Mouse (Mus musculus) CH12.LX (cell line): ENCODE measurements at regions not wholly inside any gene's neighbourhood (a gene's known extent, or its start where the extent isn't known, plus 50 kb on each side); places are given as distances from the start of the nearest gene placed in this dataset.

ENCODE experiments used
- DNase-seq: peaks from one replicate; pipeline ENCODE4 v3.0.0-alpha.2; 2013; ENCODE audit errors: extremely low read depth
- H3K27ac ChIP-seq: 2 replicates; pipeline ENCODE4 v1.5.1; 2012; ENCODE audit warnings: low read depth, mild to moderate bottlenecking, control low read depth, moderate library complexity; ENCODE audit not compliant: insufficient read depth
- H3K27me3 ChIP-seq: replicated peaks from 2 replicates; pipeline ENCODE3; 2012; ENCODE audit warnings: inconsistent platforms
- H3K36me3 ChIP-seq, 2 experiments: replicated peaks in 1 of 2; 2 replicates each; pipeline versions ENCODE3 to v1.6.1; 2012; ENCODE audit warnings: inconsistent platforms in 1 of 2, low read length in 1 of 2, mild to moderate bottlenecking in 1 of 2, mixed read lengths in 1 of 2, moderate library complexity in 1 of 2; ENCODE audit not compliant: control insufficient read depth in 1 of 2, insufficient read depth in 1 of 2
- H3K4me1 ChIP-seq, 2 experiments: 2 replicates each; pipeline ENCODE4 v1.6.1; 2012; ENCODE audit warnings: inconsistent platforms in 1 of 2, moderate library complexity in 1 of 2; ENCODE audit not compliant: insufficient read depth in 2 of 2, control insufficient read depth in 1 of 2
- H3K4me2 ChIP-seq: 2 replicates; pipeline ENCODE4 v1.6.1; 2012; ENCODE audit warnings: low read depth, mild to moderate bottlenecking, control low read depth; ENCODE audit not compliant: poor library complexity, insufficient read depth, severe bottlenecking
- H3K4me3 ChIP-seq, 3 experiments: fragments of 150-350 bp in 1 of 3; sonication (generic) in 1 of 3; replicated peaks in 1 of 3; 2 replicates each; pipeline versions ENCODE3 to v1.5.1; 2011 to 2012; ENCODE audit warnings: low read depth in 2 of 3, low read length in 2 of 3, mild to moderate bottlenecking in 2 of 3, moderate library complexity in 2 of 3, control low read depth in 1 of 3, improper control_type of control experiment in 1 of 3, inconsistent platforms in 1 of 3, mixed read lengths in 1 of 3; ENCODE audit not compliant: poor library complexity in 1 of 3
- H3K79me2 ChIP-seq: replicated peaks from 2 replicates; pipeline ENCODE4 v1.6.1; 2012; ENCODE audit warnings: mild to moderate bottlenecking, moderate library complexity; ENCODE audit not compliant: control insufficient read depth, poor library complexity, insufficient read depth, severe bottlenecking; ENCODE audit errors: extremely low read depth
- H3K9ac ChIP-seq: 2 replicates; pipeline ENCODE4 v1.6.1; 2012; ENCODE audit warnings: low read depth, mild to moderate bottlenecking, control low read depth, moderate library complexity; ENCODE audit not compliant: insufficient read depth
- H3K9me3 ChIP-seq: replicated peaks from 2 replicates; pipeline ENCODE3; 2012; ENCODE audit warnings: low read length, inconsistent platforms, mixed read lengths
- CHD1 ChIP-seq: IDR thresholded peaks from 2 replicates; pipeline ENCODE4 v1.6.1; 2012; ENCODE audit warnings: low read depth, low read length, improper control_type of control experiment, inconsistent platforms
- CHD2 ChIP-seq: IDR thresholded peaks from 2 replicates; pipeline ENCODE4 v1.6.1; 2011; ENCODE audit warnings: low read length, improper control_type of control experiment
- CTCF ChIP-seq, 2 experiments: IDR thresholded peaks in 1 of 2; conservative IDR thresholded peaks in 1 of 2; 2 replicates each; pipeline ENCODE4 v1.5.1; 2011 to 2012; ENCODE audit warnings: low read depth in 2 of 2, low read length in 2 of 2, improper control_type of control experiment in 1 of 2, inconsistent platforms in 1 of 2, mild to moderate bottlenecking in 1 of 2, moderate library complexity in 1 of 2
- ELF1 ChIP-seq: IDR thresholded peaks from 2 replicates; pipeline ENCODE4 v1.6.1; 2014; ENCODE audit warnings: low read depth, mild to moderate bottlenecking, inconsistent platforms, low read length, improper control_type of control experiment
- EP300 ChIP-seq: IDR thresholded peaks from 2 replicates; pipeline ENCODE4 v1.6.1; 2011; ENCODE audit warnings: low read length, improper control_type of control experiment
- ETS1 ChIP-seq: conservative IDR thresholded peaks from 2 replicates; pipeline ENCODE4 v1.6.1; 2012; ENCODE audit warnings: low read depth, mild to moderate bottlenecking, inconsistent platforms, low read length, improper control_type of control experiment, moderate library complexity
- GABPA ChIP-seq: IDR thresholded peaks from 2 replicates; pipeline ENCODE4 v1.6.1; 2012; ENCODE audit warnings: low read depth, low read length, improper control_type of control experiment, inconsistent platforms; ENCODE audit not compliant: insufficient replicate concordance
- HCFC1 ChIP-seq: IDR thresholded peaks from 2 replicates; pipeline ENCODE4 v1.6.1; 2012; ENCODE audit warnings: low read depth, mild to moderate bottlenecking, inconsistent platforms, low read length, improper control_type of control experiment
- IRF4 ChIP-seq: IDR thresholded peaks from 2 replicates; pipeline ENCODE4 v1.6.1; 2014; ENCODE audit warnings: low read depth, mild to moderate bottlenecking, inconsistent platforms, low read length, improper control_type of control experiment
- JUN ChIP-seq: IDR thresholded peaks from 2 replicates; pipeline ENCODE4 v1.6.1; 2011; ENCODE audit warnings: low read depth, mild to moderate bottlenecking, low read length, improper control_type of control experiment, moderate library complexity; ENCODE audit not compliant: insufficient read depth
- JUND ChIP-seq: conservative IDR thresholded peaks from 2 replicates; pipeline ENCODE4 v1.6.1; 2011; ENCODE audit warnings: low read depth, low read length, improper control_type of control experiment
- MAFK ChIP-seq: IDR thresholded peaks from 2 replicates; pipeline ENCODE4 v1.6.1; 2011; ENCODE audit warnings: low read length, improper control_type of control experiment; ENCODE audit not compliant: insufficient replicate concordance
- MAX ChIP-seq: IDR thresholded peaks from 2 replicates; pipeline ENCODE4 v1.6.1; 2011; ENCODE audit warnings: low read length, improper control_type of control experiment
- MXI1 ChIP-seq: IDR thresholded peaks from 2 replicates; pipeline ENCODE4 v1.6.1; 2011; ENCODE audit warnings: mild to moderate bottlenecking, low read depth, low read length, improper control_type of control experiment
- NRF1 ChIP-seq: IDR thresholded peaks from 2 replicates; pipeline ENCODE4 v1.6.1; 2014; ENCODE audit warnings: low read depth, mild to moderate bottlenecking, inconsistent platforms, low read length, improper control_type of control experiment, moderate library complexity
- RCOR1 ChIP-seq: conservative IDR thresholded peaks from 2 replicates; pipeline ENCODE4 v1.6.1; 2012; ENCODE audit warnings: low read depth, mild to moderate bottlenecking, inconsistent platforms, low read length, improper control_type of control experiment
- SIN3A ChIP-seq: IDR thresholded peaks from 2 replicates; pipeline ENCODE4 v1.6.1; 2012; ENCODE audit warnings: low read length, improper control_type of control experiment, inconsistent platforms
- SMC3 ChIP-seq: IDR thresholded peaks from 2 replicates; pipeline ENCODE4 v1.6.1; 2011; ENCODE audit warnings: low read depth, low read length, improper control_type of control experiment
- TBP ChIP-seq: conservative IDR thresholded peaks from 2 replicates; pipeline ENCODE4 v1.6.1; 2011; ENCODE audit warnings: low read depth, low read length, improper control_type of control experiment
- UBTF ChIP-seq: IDR thresholded peaks from 2 replicates; pipeline ENCODE4 v1.6.1; 2012; ENCODE audit warnings: low read depth, mild to moderate bottlenecking, inconsistent platforms, low read length, improper control_type of control experiment, moderate library complexity
- ZKSCAN1 ChIP-seq: IDR thresholded peaks from 2 replicates; pipeline ENCODE4 v1.6.1; 2012; ENCODE audit warnings: low read depth, inconsistent platforms, low read length, improper control_type of control experiment, borderline replicate concordance
- dilution Hi-C: fragments of 300-500 bp; cut with MboI; formaldehyde crosslinking; loops from 2 replicates; pipeline ENCODE4 v1.14.3; 2020; ENCODE audit warnings: low sequenced_read_pairs; ENCODE audit not compliant: extremely low pct_unique_long_range_greater_than_20kb, extremely low pct_ligation_motif_present
- in situ Hi-C: fragments of 300-500 bp; cut with MboI; formaldehyde crosslinking; loops from 3 replicates; pipeline ENCODE4 v1.14.3; 2019; ENCODE audit warnings: low sequenced_read_pairs, low pct_ligation_motif_present, low pct_unique_long_range_greater_than_20kb, mixed read lengths

- H3K9ac ChIP-seq, result no peak overlapping the region
- H3K9me3 ChIP-seq, result no peaks in the 10 kb centered on the region
- H3K4me1 ChIP-seq, result peaks cover 0 to 15% of the 10 kb centered on the region in 2 experiments; a peak in 2 of 4 replicates
- no peaks in the 10 kb centered on the region for H3K27me3 ChIP-seq
- no peaks in the 10 kb centered on the region for H3K36me3 ChIP-seq
- no peak overlapping the region for H3K4me2 ChIP-seq
- H3K4me3 ChIP-seq, result no peak overlapping the region
- dilution Hi-C loops, result no loop called here
- in situ Hi-C loops, result no loop called here
- H3K79me2 ChIP-seq, result no peaks in the 10 kb centered on the region
- DNase-seq, result no peak
- TF ChIP-seq SMC3 (no peak), MAFK (no peak), JUN (no peak), RCOR1 (no peak), UBTF (no peak), CHD2 (no peak), MAX (no peak), JUND (no peak), TBP (no peak), ELF1 (no peak), SIN3A (no peak), ETS1 (no peak), ZKSCAN1 (no peak), EP300 (no peak), CHD1 (no peak), MXI1 (no peak)
- no peak overlapping the region for H3K27ac ChIP-seq
These were observed 76.6 kb upstream of the Zfp831 start for GRCm38 (mm10) chr2:174566752-174567151.

- dilution Hi-C loops, result no loop called here
- H3K4me3 ChIP-seq, result no peak overlapping the region
- no peak for TF ChIP-seq SMC3
- TF ChIP-seq GABPA, result no peak
- TF ChIP-seq NRF1, result no peak
- TF ChIP-seq EP300, result no peak
- no peak for TF ChIP-seq HCFC1
- no peak for TF ChIP-seq MAFK
- TF ChIP-seq CTCF (conservative IDR thresholded peaks at IDR 0.05 in 1 of 2, IDR thresholded peaks at IDR 0.05 in 1 of 2; ENCODE audit: low read depth in 2 of 2, low read length in 2 of 2), result no peak
- no peak for TF ChIP-seq IRF4
- H3K36me3 ChIP-seq, result no peaks in the 10 kb centered on the region
- DNase-seq, result no peak
- in situ Hi-C loops, result no loop called here
- no peak overlapping the region for H3K4me2 ChIP-seq
- H3K9ac ChIP-seq, result no peak overlapping the region
- peaks cover 0 to 3% of the 10 kb centered on the region in 2 experiments; a peak in 2 of 4 replicates for H3K4me1 ChIP-seq
- no peaks in the 10 kb centered on the region for H3K79me2 ChIP-seq
- H3K27me3 ChIP-seq, result no peaks in the 10 kb centered on the region
- H3K27ac ChIP-seq, result no peak overlapping the region
- no peaks in the 10 kb centered on the region for H3K9me3 ChIP-seq
These were observed 68.4 kb upstream of the Zfp831 start for GRCm38 (mm10) chr2:174574804-174575507.
